In the genomic region with DNA sequence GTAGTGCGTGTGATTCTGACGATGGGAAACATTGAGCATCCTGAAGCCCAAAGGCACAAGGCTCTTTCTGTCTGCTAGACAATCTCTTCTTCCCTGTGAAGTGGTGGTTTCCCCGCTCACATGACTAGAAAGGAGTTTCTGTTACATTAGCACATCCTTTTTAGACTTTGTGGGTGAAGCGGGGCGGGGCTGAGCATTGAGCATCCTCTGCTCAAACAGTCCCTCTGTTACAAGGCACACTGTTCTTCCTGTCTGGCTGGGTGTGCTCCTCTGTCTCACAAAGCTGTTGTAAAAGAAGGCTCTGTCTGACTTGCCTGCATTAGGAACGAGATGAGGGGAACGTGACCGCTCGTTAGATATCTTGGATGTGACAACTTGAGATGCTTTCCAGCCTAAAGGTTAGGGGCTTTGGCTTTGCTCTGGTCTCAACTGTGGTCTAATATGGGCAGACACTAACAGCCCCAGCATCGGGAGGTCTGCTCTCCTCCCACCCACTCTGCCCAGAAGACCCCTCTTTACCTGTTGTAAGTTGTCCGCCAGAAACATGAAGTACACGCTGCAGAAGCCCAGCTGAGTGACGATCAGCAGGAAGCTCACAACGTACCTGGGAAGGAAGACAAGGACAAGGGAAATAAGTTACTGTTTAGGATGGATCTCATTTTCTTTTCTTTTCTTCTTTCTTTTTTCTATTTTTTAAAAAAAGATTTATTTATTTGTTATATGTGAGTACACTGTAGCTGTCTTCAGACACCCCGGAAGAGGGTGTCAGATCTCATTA, we compare ENCODE assay signal across 13 mouse cellular contexts. TPM values are rescaled to one million over a fixed set of nuclear protein-coding genes. Genes with fewer than 3 reads are reported as not detected.
DNase-seq lines count a peak whose midpoint lies in the region; ATAC-seq and TF ChIP-seq lines count a peak whose summit lies in the region.
"Had no signal": no experiment of that assay in that cellular context is flagged by ENCODE, and none has a peak within 500 bp of the region (broad histone marks: within the 10 kb centered on the region; RNA-seq: fewer than 3 reads in every experiment).

No protein-coding gene starts in this region.

- peaks cover 1% of the 10 kb centered on the region; the same call in 1 of the 2 replicates for H3K4me1 ChIP-seq in bone marrow, adult 2 months (ENCODE audit: control insufficient read depth, insufficient read depth, low read length)
- H3K4me1 ChIP-seq in small intestine, adult 2 months (ENCODE audit: control insufficient read depth, insufficient read depth, insufficient read length, low read length), result no peaks in the 10 kb centered on the region
- H3K4me1 ChIP-seq in forebrain, embryonic 11.5 days (replicated peaks; ENCODE audit: control insufficient read depth, insufficient read depth, low read length), result no peaks in the 10 kb centered on the region
- H3K4me1 ChIP-seq: heart, embryonic 15.5 days; limb, embryonic 15.5 days; midbrain, embryonic 12.5 days had no signal

- intact Hi-C loops in left cerebral cortex, postnatal 4 days (cut with DNase I), result no loop called here

- no peaks in the 10 kb centered on the region for H3K36me3 ChIP-seq in small intestine, adult 2 months (ENCODE audit: control insufficient read depth, insufficient read depth, low read length)
- no peaks in the 10 kb centered on the region for H3K36me3 ChIP-seq in forebrain, embryonic 11.5 days (ENCODE audit: control insufficient read depth, insufficient read depth, low read length)
- H3K36me3 ChIP-seq: heart, embryonic 15.5 days; limb, embryonic 15.5 days; midbrain, embryonic 12.5 days had no signal

- DNase-seq in lung, postnatal 4 days, result peak; percentile 38 to 51
- no peak for DNase-seq in lung, postnatal 14 days
- peak; percentile 86 for DNase-seq in thymus, postnatal 4 days
- DNase-seq in forebrain, embryonic 11.5 days (ENCODE audit: low spot score), result no peak
- DNase-seq in left cerebral cortex, postnatal 4 days, result no peak
- DNase-seq: kidney, postnatal 25 days had no signal

- no peak for TF ChIP-seq CTCF in bone marrow, adult 2 months (IDR thresholded peaks at IDR 0.05; ENCODE audit: control insufficient read depth, insufficient read depth, low read length)
- TF ChIP-seq CTCF in small intestine, adult 2 months (IDR thresholded peaks at IDR 0.05; ENCODE audit: extremely low read depth, insufficient read length, insufficient replicate concordance, low read depth, low read length), result no peak

- no peaks in the 10 kb centered on the region for H3K27me3 ChIP-seq in small intestine, adult 2 months (ENCODE audit: control insufficient read depth, insufficient read depth, low read length)
- no peaks in the 10 kb centered on the region for H3K27me3 ChIP-seq in forebrain, embryonic 11.5 days (ENCODE audit: control insufficient read depth, insufficient read depth, low read length)
- H3K27me3 ChIP-seq: heart, embryonic 15.5 days; limb, embryonic 15.5 days; midbrain, embryonic 12.5 days had no signal

- no peak overlapping the region for H3K4me2 ChIP-seq in forebrain, embryonic 11.5 days (ENCODE audit: low read depth, low read length, severe bottlenecking)
- H3K4me2 ChIP-seq: heart, embryonic 15.5 days; limb, embryonic 15.5 days; midbrain, embryonic 12.5 days had no signal

- no peak for TF ChIP-seq POLR2A in bone marrow, adult 2 months (IDR thresholded peaks at IDR 0.05; ENCODE audit: borderline replicate concordance, control insufficient read depth, low read depth, low read length)
- no peak for TF ChIP-seq POLR2A in small intestine, adult 2 months (IDR thresholded peaks at IDR 0.05; ENCODE audit: low read depth, low read length)

- H3K9ac ChIP-seq in forebrain, embryonic 11.5 days (ENCODE audit: low read length), result no peak overlapping the region
- H3K9ac ChIP-seq: heart, embryonic 15.5 days; limb, embryonic 15.5 days; midbrain, embryonic 12.5 days had no signal

- whole genome bisulfite sequencing in bone marrow, adult 2 months, result 23% methylated on average over 15 of the region's 15 CpGs
- 72% methylated on average over 15 of the region's 15 CpGs for WGBS in small intestine, adult 2 months
- 80% methylated on average over 15 of the region's 15 CpGs for WGBS in forebrain, embryonic 11.5 days

- peak overlapping the region; percentile 74 for H3K27ac ChIP-seq in bone marrow, adult 2 months (ENCODE audit: control insufficient read depth, insufficient read depth, low read depth, low read length, poor library complexity)
- peak overlapping the region; percentile 81 for H3K27ac ChIP-seq in small intestine, adult 2 months (ENCODE audit: insufficient read depth, low read depth, low read length)
- H3K27ac ChIP-seq in forebrain, embryonic 11.5 days (ENCODE audit: low read depth, low read length), result no peak overlapping the region
- H3K27ac ChIP-seq: heart, embryonic 15.5 days; limb, embryonic 15.5 days; midbrain, embryonic 12.5 days had no signal

- H3K9me3 ChIP-seq in forebrain, embryonic 11.5 days (ENCODE audit: control insufficient read depth, low read length), result no peaks in the 10 kb centered on the region
- H3K9me3 ChIP-seq: heart, embryonic 15.5 days; limb, embryonic 15.5 days; midbrain, embryonic 12.5 days had no signal

- no peak for ATAC-seq in forebrain, embryonic 11.5 days (replicated peaks; ENCODE audit: low FRiP score)
- ATAC-seq in frontal cortex, adult (ENCODE audit: low TSS enrichment), result no peak; the same call in 1 of the 2 replicates

- no peak overlapping the region for H3K4me3 ChIP-seq in bone marrow, adult 2 months (replicated peaks; ENCODE audit: control insufficient read depth, low read depth, low read length)
- H3K4me3 ChIP-seq in small intestine, adult 2 months (ENCODE audit: low read depth, low read length), result peak overlapping the region; percentile 49
- H3K4me3 ChIP-seq in forebrain, embryonic 11.5 days (ENCODE audit: low read depth, low read length), result no peak overlapping the region
- H3K4me3 ChIP-seq: heart, embryonic 15.5 days; limb, embryonic 15.5 days; midbrain, embryonic 12.5 days had no signal

RNA-seq across cellular contexts. Expression of a gene that starts 14.5 kb away (rescaled TPM):
- not detected in 2 replicates for polyA plus RNA-seq in bone marrow, adult 2 months (2011; ENCODE audit: insufficient read depth, insufficient read length, low replicate concordance, missing spikeins)
- 0.18 and 0.23 TPM in 2 replicates for polyA plus RNA-seq in small intestine, adult 2 months (2012; rRNA removed)
- not detected in 2 replicates for polyA plus RNA-seq in forebrain, embryonic 11.5 days (2014; fragmentation: Nextera tagmentation; extraction: Ambion mirVana)
- total RNA-seq in left cerebral cortex, postnatal 4 days (2021), result not detected
- polyA plus RNA-seq: embryonic facial prominence, embryonic 11.5 days; heart, embryonic 15.5 days; limb, embryonic 15.5 days; midbrain, embryonic 12.5 days had no signal

RNA-seq across cellular contexts. Expression of a gene that starts 39.0 kb away (rescaled TPM):
- 7.6 and 20.8 TPM in 2 replicates for polyA plus RNA-seq in bone marrow, adult 2 months (2011; ENCODE audit: insufficient read depth, insufficient read length, low replicate concordance, missing spikeins)
- 16.6 and 24.2 TPM in 2 replicates for polyA plus RNA-seq in small intestine, adult 2 months (2012; rRNA removed)
- polyA plus RNA-seq in forebrain, embryonic 11.5 days (2014; fragmentation: Nextera tagmentation; extraction: Ambion mirVana), result 11.1 and 12.2 TPM in 2 replicates
- 10 to 100 TPM; 31.0 to 32.2 TPM for total RNA-seq in left cerebral cortex, postnatal 4 days (2021)

RNA-seq across cellular contexts. Expression of a gene that starts 47.9 kb away (rescaled TPM):
- polyA plus RNA-seq in bone marrow, adult 2 months (2011; ENCODE audit: insufficient read depth, insufficient read length, low replicate concordance, missing spikeins), result 0.85 and 4.3 TPM in 2 replicates
- polyA plus RNA-seq in small intestine, adult 2 months (2012; rRNA removed), result 0.90 and 1.6 TPM in 2 replicates
- not detected in 2 replicates for polyA plus RNA-seq in forebrain, embryonic 11.5 days (2014; fragmentation: Nextera tagmentation; extraction: Ambion mirVana)
- total RNA-seq in left cerebral cortex, postnatal 4 days (2021), result under 1 TPM in 1 of 2 experiments, not detected in 1; 0.52 TPM
- polyA plus RNA-seq: midbrain, embryonic 12.5 days had no signal

RNA-seq across cellular contexts. Expression of a gene that starts 59.0 kb away (rescaled TPM):
- polyA plus RNA-seq in bone marrow, adult 2 months (2011; ENCODE audit: insufficient read depth, insufficient read length, low replicate concordance, missing spikeins), result 2.8 and 7.7 TPM in 2 replicates
- 1.1 and 1.7 TPM in 2 replicates for polyA plus RNA-seq in small intestine, adult 2 months (2012; rRNA removed)
- 0.36 TPM in 1 of 2 replicates, not detected in the other for polyA plus RNA-seq in forebrain, embryonic 11.5 days (2014; fragmentation: Nextera tagmentation; extraction: Ambion mirVana)
- not detected for total RNA-seq in left cerebral cortex, postnatal 4 days (2021)
- polyA plus RNA-seq: midbrain, embryonic 12.5 days had no signal

Comparison
In these comparisons a context has a peak if more than half of its experiments do, and no peak if none do; other contexts are left out.
1. DNase-seq: peak in lung, postnatal 4 days (2 of 2) and thymus, postnatal 4 days (single experiment); none in lung, postnatal 14 days (single experiment), forebrain, embryonic 11.5 days (single experiment) and left cerebral cortex, postnatal 4 days (single experiment).